ENCODE assay signal across 21 mouse cellular contexts in the genomic region with DNA sequence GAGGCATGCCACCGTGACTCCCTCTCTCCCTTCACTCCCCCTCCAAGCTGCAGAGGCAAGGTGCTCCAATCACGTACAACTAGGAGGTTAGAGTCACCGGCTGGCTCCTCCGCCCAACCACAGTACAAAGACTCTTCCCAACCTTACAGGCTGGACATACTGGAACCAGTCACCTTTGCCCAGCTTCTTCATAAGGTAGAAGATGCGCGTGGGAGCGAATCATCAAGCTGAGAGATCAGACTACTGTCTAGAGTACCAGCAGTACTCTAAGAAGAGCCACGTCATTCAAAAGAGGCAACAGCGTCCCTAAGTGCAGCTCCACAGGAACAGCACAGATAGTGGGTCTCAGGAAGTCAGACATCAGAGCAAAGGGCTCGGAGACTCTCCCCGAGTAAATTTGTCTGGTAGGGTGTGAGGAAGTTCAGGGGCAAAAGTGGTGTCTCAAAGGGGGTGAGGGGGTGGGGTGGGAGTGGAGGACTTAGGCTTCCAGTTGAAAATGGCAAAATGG. TPM values are rescaled to one million over a fixed set of nuclear protein-coding genes. Genes with fewer than 3 reads are reported as not detected.
DNase-seq lines count a peak whose midpoint lies in the region; ATAC-seq and TF ChIP-seq lines count a peak whose summit lies in the region.
"Had no signal": no experiment of that assay in that cellular context is flagged by ENCODE, and none has a peak within 500 bp of the region (broad histone marks: within the 10 kb centered on the region; RNA-seq: fewer than 3 reads in every experiment).

No protein-coding gene starts in this region.

- 0 out of 2 replicates have a peak overlapping the region, but pooled peaks have one; percentile 23 for H3K4me2 ChIP-seq in liver, embryonic 11.5 days
- no peak overlapping the region for H3K4me2 ChIP-seq in forebrain, embryonic 16.5 days (ENCODE audit: low read length)
- H3K4me2 ChIP-seq in forebrain, embryonic 11.5 days (ENCODE audit: low read depth, low read length, severe bottlenecking), result no peak overlapping the region
- no peak overlapping the region for H3K4me2 ChIP-seq in hindbrain, postnatal 0 days (ENCODE audit: low read depth, low read length)
- H3K4me2 ChIP-seq: embryonic facial prominence, embryonic 15.5 days; heart, embryonic 12.5 days; hindbrain, embryonic 13.5 days had no signal

- H3K9ac ChIP-seq in liver, embryonic 11.5 days (ENCODE audit: low read depth, low read length), result no peak overlapping the region
- no peak overlapping the region for H3K9ac ChIP-seq in forebrain, embryonic 16.5 days (replicated peaks; ENCODE audit: low read depth, low read length)
- H3K9ac ChIP-seq in forebrain, embryonic 11.5 days (ENCODE audit: low read length), result no peak overlapping the region
- H3K9ac ChIP-seq in hindbrain, postnatal 0 days (replicated peaks; ENCODE audit: low read length), result no peak overlapping the region
- H3K9ac ChIP-seq: embryonic facial prominence, embryonic 15.5 days; heart, embryonic 12.5 days; hindbrain, embryonic 13.5 days had no signal

- H3K9me3 ChIP-seq in liver, embryonic 11.5 days (ENCODE audit: control insufficient read depth, low read length), result no peaks in the 10 kb centered on the region
- H3K9me3 ChIP-seq in forebrain, embryonic 16.5 days (ENCODE audit: control insufficient read depth, low read length), result no peaks in the 10 kb centered on the region
- H3K9me3 ChIP-seq in forebrain, embryonic 11.5 days (ENCODE audit: control insufficient read depth, low read length), result no peaks in the 10 kb centered on the region
- H3K9me3 ChIP-seq in hindbrain, postnatal 0 days (ENCODE audit: low read length), result no peaks in the 10 kb centered on the region
- H3K9me3 ChIP-seq: embryonic facial prominence, embryonic 15.5 days; heart, embryonic 12.5 days; hindbrain, embryonic 13.5 days had no signal

- H3K4me1 ChIP-seq in liver, embryonic 11.5 days (replicated peaks; ENCODE audit: control insufficient read depth, insufficient read depth, low read length), result peaks cover 32% of the 10 kb centered on the region
- no peaks in the 10 kb centered on the region for H3K4me1 ChIP-seq in forebrain, embryonic 16.5 days (replicated peaks; ENCODE audit: control insufficient read depth, insufficient read depth, low read length)
- H3K4me1 ChIP-seq in forebrain, embryonic 11.5 days (replicated peaks; ENCODE audit: control insufficient read depth, insufficient read depth, low read length), result no peaks in the 10 kb centered on the region
- no peaks in the 10 kb centered on the region for H3K4me1 ChIP-seq in hindbrain, postnatal 0 days (ENCODE audit: insufficient read depth, low read length)

- WGBS in liver, embryonic 11.5 days, result 69% methylated on average over 11 of the region's 11 CpGs
- 92% methylated on average over 11 of the region's 11 CpGs for WGBS in forebrain, embryonic 16.5 days
- 90% methylated on average over 11 of the region's 11 CpGs for WGBS in forebrain, embryonic 11.5 days
- 93% methylated on average over 11 of the region's 11 CpGs for WGBS in hindbrain, postnatal 0 days

- H3K4me3 ChIP-seq in liver, embryonic 11.5 days (ENCODE audit: low read depth, low read length), result no peak overlapping the region
- H3K4me3 ChIP-seq in forebrain, embryonic 16.5 days (replicated peaks; ENCODE audit: low read length), result no peak overlapping the region
- H3K4me3 ChIP-seq in forebrain, embryonic 11.5 days (ENCODE audit: low read depth, low read length), result no peak overlapping the region
- no peak overlapping the region for H3K4me3 ChIP-seq in hindbrain, postnatal 0 days (ENCODE audit: low read length)
- H3K4me3 ChIP-seq: embryonic facial prominence, embryonic 15.5 days; heart, embryonic 12.5 days; hindbrain, embryonic 13.5 days had no signal

- peak; percentile 50 for DNase-seq in 416B (ENCODE audit: low read depth)
- DNase-seq in T-cell, adult 2 months (ENCODE audit: low spot score), result peak; percentile 43
- DNase-seq in liver, embryonic 11.5 days (ENCODE audit: low spot score), result no peak
- DNase-seq in forebrain, embryonic 11.5 days (ENCODE audit: low spot score), result no peak
- DNase-seq in hindbrain, postnatal 0 days (ENCODE audit: low spot score), result no peak
- DNase-seq in c-Kit-positive CD71-positive TER-119-positive erythroid progenitor cells, embryonic 14.5 days (ENCODE audit: low spot score), result no peak
- DNase-seq: cerebellum, adult 18-20 months; midbrain, embryonic 14.5 days; right cerebral cortex, postnatal 14 days had no signal

- no peak for TF ChIP-seq CTCF in hindbrain, postnatal 0 days (IDR thresholded peaks at IDR 0.05; ENCODE audit: low read depth)

- no peaks in the 10 kb centered on the region for H3K27me3 ChIP-seq in liver, embryonic 11.5 days (replicated peaks; ENCODE audit: control insufficient read depth, insufficient read depth, low read length)
- H3K27me3 ChIP-seq in forebrain, embryonic 16.5 days (replicated peaks; ENCODE audit: control insufficient read depth, insufficient read depth, low read length), result no peaks in the 10 kb centered on the region
- no peaks in the 10 kb centered on the region for H3K27me3 ChIP-seq in forebrain, embryonic 11.5 days (ENCODE audit: control insufficient read depth, insufficient read depth, low read length)
- H3K27me3 ChIP-seq in hindbrain, postnatal 0 days (ENCODE audit: insufficient read depth, low read length), result no peaks in the 10 kb centered on the region
- H3K27me3 ChIP-seq: embryonic facial prominence, embryonic 15.5 days; heart, embryonic 12.5 days; hindbrain, embryonic 13.5 days had no signal

- no peak for ATAC-seq in liver, embryonic 11.5 days (replicated peaks; ENCODE audit: low FRiP score)
- ATAC-seq in megakaryocyte-erythroid progenitor cell, adult 5-6 weeks (replicated peaks; ENCODE audit: low FRiP score, low TSS enrichment, poor library complexity, severe bottlenecking), result peak; percentile 58
- ATAC-seq in forebrain, embryonic 16.5 days, result no peak
- ATAC-seq in forebrain, embryonic 11.5 days (replicated peaks; ENCODE audit: low FRiP score), result no peak
- ATAC-seq in hindbrain, postnatal 0 days, result no peak
- ATAC-seq: forebrain, embryonic 14.5 days had no signal

- H3K27ac ChIP-seq in liver, embryonic 11.5 days (ENCODE audit: low read depth, low read length), result no peak overlapping the region
- no peak overlapping the region for H3K27ac ChIP-seq in forebrain, embryonic 16.5 days (ENCODE audit: low read length)
- H3K27ac ChIP-seq in forebrain, embryonic 11.5 days (ENCODE audit: low read depth, low read length), result no peak overlapping the region
- no peak overlapping the region for H3K27ac ChIP-seq in hindbrain, postnatal 0 days
- H3K27ac ChIP-seq: embryonic facial prominence, embryonic 15.5 days; hindbrain, embryonic 13.5 days had no signal

- no peaks in the 10 kb centered on the region for H3K36me3 ChIP-seq in liver, embryonic 11.5 days (ENCODE audit: control insufficient read depth, insufficient read depth, low read length)
- no peaks in the 10 kb centered on the region for H3K36me3 ChIP-seq in forebrain, embryonic 16.5 days (ENCODE audit: control insufficient read depth, insufficient read depth)
- H3K36me3 ChIP-seq in forebrain, embryonic 11.5 days (ENCODE audit: control insufficient read depth, insufficient read depth, low read length), result no peaks in the 10 kb centered on the region
- no peaks in the 10 kb centered on the region for H3K36me3 ChIP-seq in hindbrain, postnatal 0 days (ENCODE audit: insufficient read depth, low read length)
- H3K36me3 ChIP-seq: embryonic facial prominence, embryonic 15.5 days; heart, embryonic 12.5 days; hindbrain, embryonic 13.5 days had no signal

RNA-seq across cellular contexts. Expression of a gene that starts 1.3 kb away (rescaled TPM):
- polyA plus RNA-seq in liver, embryonic 11.5 days (2014; fragmentation: Nextera tagmentation; extraction: Ambion mirVana), result 2.7 and 3.2 TPM in 2 replicates
- 1.8 and 1.9 TPM in 2 replicates for total RNA-seq in megakaryocyte-erythroid progenitor cell, adult 5-6 weeks (2014; fragmentation: Nextera tagmentation)
- total RNA-seq in megakaryocyte-erythroid progenitor cell, adult 5-6 weeks (2017), result 2.2 and 3.7 TPM in 2 replicates
- polyA plus RNA-seq in forebrain, embryonic 16.5 days (2015; fragmentation: Nextera tagmentation; extraction: Ambion mirVana), result 1.1 and 1.5 TPM in 2 replicates
- 0.89 and 1.2 TPM in 2 replicates for polyA plus RNA-seq in forebrain, embryonic 11.5 days (2014; fragmentation: Nextera tagmentation; extraction: Ambion mirVana)
- total RNA-seq in hindbrain, postnatal 0 days (2014; rRNA removed), result 1.3 and 1.7 TPM in 2 replicates
- polyA plus RNA-seq in hindbrain, postnatal 0 days (2015; fragmentation: Nextera tagmentation; extraction: Ambion mirVana), result 0.72 and 0.79 TPM in 2 replicates

RNA-seq across cellular contexts. Expression of a gene that starts 16.3 kb away (rescaled TPM):
- polyA plus RNA-seq in liver, embryonic 11.5 days (2014; fragmentation: Nextera tagmentation; extraction: Ambion mirVana), result 20.1 and 20.5 TPM in 2 replicates
- total RNA-seq in megakaryocyte-erythroid progenitor cell, adult 5-6 weeks (2014; fragmentation: Nextera tagmentation), result 12.3 and 27.8 TPM in 2 replicates
- 5.6 and 8.5 TPM in 2 replicates for total RNA-seq in megakaryocyte-erythroid progenitor cell, adult 5-6 weeks (2017)
- 12.5 and 12.7 TPM in 2 replicates for polyA plus RNA-seq in forebrain, embryonic 16.5 days (2015; fragmentation: Nextera tagmentation; extraction: Ambion mirVana)
- 13.7 and 13.9 TPM in 2 replicates for polyA plus RNA-seq in forebrain, embryonic 11.5 days (2014; fragmentation: Nextera tagmentation; extraction: Ambion mirVana)
- 3.6 and 4.3 TPM in 2 replicates for total RNA-seq in hindbrain, postnatal 0 days (2014; rRNA removed)
- polyA plus RNA-seq in hindbrain, postnatal 0 days (2015; fragmentation: Nextera tagmentation; extraction: Ambion mirVana), result 4.9 and 5.2 TPM in 2 replicates

RNA-seq across cellular contexts. Expression of a gene that starts 49.1 kb away (rescaled TPM):
- 15.5 and 19.3 TPM in 2 replicates for polyA plus RNA-seq in liver, embryonic 11.5 days (2014; fragmentation: Nextera tagmentation; extraction: Ambion mirVana)
- total RNA-seq in megakaryocyte-erythroid progenitor cell, adult 5-6 weeks (2014; fragmentation: Nextera tagmentation), result 19.9 and 24.4 TPM in 2 replicates
- total RNA-seq in megakaryocyte-erythroid progenitor cell, adult 5-6 weeks (2017), result 24.4 and 37.8 TPM in 2 replicates
- polyA plus RNA-seq in forebrain, embryonic 16.5 days (2015; fragmentation: Nextera tagmentation; extraction: Ambion mirVana), result 11.8 and 12.9 TPM in 2 replicates
- polyA plus RNA-seq in forebrain, embryonic 11.5 days (2014; fragmentation: Nextera tagmentation; extraction: Ambion mirVana), result 12.3 and 12.9 TPM in 2 replicates
- 52.7 and 61.3 TPM in 2 replicates for total RNA-seq in hindbrain, postnatal 0 days (2014; rRNA removed)
- polyA plus RNA-seq in hindbrain, postnatal 0 days (2015; fragmentation: Nextera tagmentation; extraction: Ambion mirVana), result 17.9 and 18.2 TPM in 2 replicates

RNA-seq across cellular contexts. Expression of a gene that starts 58.4 kb away (rescaled TPM):
- not detected in 2 replicates for polyA plus RNA-seq in liver, embryonic 11.5 days (2014; fragmentation: Nextera tagmentation; extraction: Ambion mirVana)
- total RNA-seq in megakaryocyte-erythroid progenitor cell, adult 5-6 weeks (2014; fragmentation: Nextera tagmentation), result not detected in 2 replicates
- total RNA-seq in megakaryocyte-erythroid progenitor cell, adult 5-6 weeks (2017), result not detected in 2 replicates
- polyA plus RNA-seq in forebrain, embryonic 16.5 days (2015; fragmentation: Nextera tagmentation; extraction: Ambion mirVana), result not detected in 2 replicates
- not detected in 2 replicates for polyA plus RNA-seq in forebrain, embryonic 11.5 days (2014; fragmentation: Nextera tagmentation; extraction: Ambion mirVana)
- not detected in 2 replicates for total RNA-seq in hindbrain, postnatal 0 days (2014; rRNA removed)
- polyA plus RNA-seq in hindbrain, postnatal 0 days (2015; fragmentation: Nextera tagmentation; extraction: Ambion mirVana), result not detected in 2 replicates
- total RNA-seq: gastrocnemius, postnatal 10 days; left cerebral cortex, postnatal 10 days; liver, adult 2 months had no signal
- polyA plus RNA-seq: embryonic facial prominence, embryonic 15.5 days; forebrain, embryonic 14.5 days; heart, embryonic 12.5 days; hindbrain, embryonic 13.5 days; intestine, postnatal 0 days; kidney, postnatal 0 days; liver, adult 2 months; midbrain, embryonic 14.5 days; neural tube, embryonic 11.5 days had no signal

Comparison
In these comparisons a context has a peak if more than half of its experiments do, and no peak if none do; other contexts are left out.
1. DNase-seq: peak in 416B (single experiment) and T-cell, adult 2 months (single experiment); none in liver, embryonic 11.5 days (single experiment), forebrain, embryonic 11.5 days (single experiment), hindbrain, postnatal 0 days (single experiment) and c-Kit-positive CD71-positive TER-119-positive erythroid progenitor cells, embryonic 14.5 days (single experiment).